Mouse (Mus musculus) limb, embryonic 12.5 days (tissue): ENCODE results near the gene Esrrg. TPM values are rescaled to one million over a fixed set of nuclear protein-coding genes. Genes with fewer than 3 reads are reported as not detected.

Experiments
- ATAC-seq: fragments of 200-750 bp; cut with Nextera tagmentation; 2 replicates; pipeline ENCODE4 v1.8.0; 2017; ENCODE audit warnings: low read depth, moderate TSS enrichment; ENCODE audit not compliant: insufficient number of reproducible peaks, insufficient read depth, low FRiP score, low TSS enrichment
- H3K27ac ChIP-seq: fragments of 300-500 bp; sonication (generic); 2 replicates; pipeline ENCODE4 v1.5.1; 2016; ENCODE audit warnings: mild to moderate bottlenecking, moderate library complexity
- H3K27me3 ChIP-seq: fragments of 300-500 bp; sonication (generic); 2 replicates; pipeline ENCODE4 v1.6.1; 2016; ENCODE audit warnings: mild to moderate bottlenecking, moderate library complexity
- H3K36me3 ChIP-seq: fragments of 300-500 bp; sonication (generic); 2 replicates; pipeline ENCODE4 v1.6.1; 2016; ENCODE audit warnings: mild to moderate bottlenecking, moderate library complexity
- H3K4me1 ChIP-seq: fragments of 300-500 bp; sonication (generic); replicated peaks from 2 replicates; pipeline ENCODE4 v1.6.1; 2016
- H3K4me2 ChIP-seq: fragments of 300-500 bp; sonication (generic); 2 replicates; pipeline ENCODE4 v1.6.1; 2016; ENCODE audit warnings: mild to moderate bottlenecking, moderate library complexity
- H3K4me3 ChIP-seq: fragments of 300-500 bp; sonication (generic); replicated peaks from 2 replicates; pipeline ENCODE4 v1.5.1; 2016; ENCODE audit warnings: mild to moderate bottlenecking
- H3K9ac ChIP-seq: fragments of 300-500 bp; sonication (generic); replicated peaks from 2 replicates; pipeline ENCODE4 v1.6.1; 2016; ENCODE audit warnings: mild to moderate bottlenecking, moderate library complexity
- H3K9me3 ChIP-seq: fragments of 300-500 bp; sonication (generic); 2 replicates; pipeline ENCODE4 v1.6.1; 2016; ENCODE audit warnings: mild to moderate bottlenecking, moderate library complexity
- WGBS: fragments of 180-500 bp; shearing (Covaris S2); methylation state at CpG from one replicate; pipeline ENCODE4 v1.1.7; 2016; 5-methylcytosine and 5-hydroxymethylcytosine counted together
- polyA plus RNA-seq: library from polyadenylated mRNA; unstranded; fragments of >200 nt; fragmentation: Nextera tagmentation; extraction: Ambion mirVana; gene quantifications from 2 replicates; pipeline ENCODE4 v1.2.1, GENCODE M21; 2016

Gene Esrrg
- polyA plus RNA-seq = 1.6 and 1.9 TPM in 2 replicates

DNA sequence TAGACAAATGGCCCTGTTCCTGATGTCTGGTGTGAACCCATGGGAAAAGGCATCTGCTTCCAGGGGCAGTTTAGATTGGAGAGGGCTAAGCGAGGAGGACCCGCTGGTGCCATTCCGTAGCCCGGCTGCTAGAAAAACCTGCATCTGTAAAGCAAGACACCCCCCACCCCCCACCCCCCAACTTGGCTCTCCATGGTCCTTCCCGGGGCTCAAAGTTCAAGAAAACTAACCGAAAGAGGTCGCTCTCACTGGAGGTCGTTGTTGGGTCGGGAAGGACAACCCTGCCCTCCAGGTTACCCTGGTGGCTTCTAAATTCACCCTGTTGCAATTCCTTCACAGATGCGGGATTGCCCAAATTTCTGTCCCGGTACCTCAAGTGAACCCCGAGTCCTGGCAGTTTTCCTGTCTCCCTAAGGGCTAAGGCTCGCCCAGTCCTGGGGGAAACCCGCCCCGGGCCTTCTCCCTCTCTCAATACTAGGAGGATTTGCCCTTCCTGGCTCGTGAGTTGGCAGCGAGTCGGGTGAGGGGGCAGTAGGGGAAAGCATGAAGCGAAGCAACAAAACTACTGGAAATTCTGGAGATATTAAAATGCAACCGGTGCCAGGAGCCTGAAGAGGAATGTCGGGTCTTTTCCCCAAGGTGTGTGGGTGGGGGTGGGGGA is at the start of gene Esrrg:
Gene Esrrg (plus strand): TSS at position 531 of the 661 bp plus-strand sequence.
- Histone ChIP-seq H3K4me1 (peaks cover 59% of the 10 kb centered on the region), H3K4me2 (peak within 1 kb of the TSS; percentile 87), H3K4me3 (peak within 1 kb of the TSS; percentile 46), H3K9me3 (no peaks in the 10 kb centered on the region), H3K27ac (no peak within 1 kb of the TSS), H3K36me3 (no peaks in the 10 kb centered on the region), H3K9ac (peak within 1 kb of the TSS; percentile 54), H3K27me3 (peaks cover 91% of the 10 kb centered on the region)
- 1% methylated on average over 21 of the region's 21 CpGs for WGBS
- ATAC-seq = no peak

- H3K4me2 ChIP-seq = no peak overlapping the region
- H3K36me3 ChIP-seq = no peaks in the 10 kb centered on the region
- no peak overlapping the region for H3K4me3 ChIP-seq
- H3K9ac ChIP-seq = no peak overlapping the region
- H3K27me3 ChIP-seq = no peaks in the 10 kb centered on the region
- H3K9me3 ChIP-seq = no peaks in the 10 kb centered on the region
- no peak for ATAC-seq
- H3K27ac ChIP-seq = no peak overlapping the region
- H3K4me1 ChIP-seq = no peaks in the 10 kb centered on the region
Observed at GRCm38 (mm10) chr1:187583982-187584381, 24.6 kb upstream of the Esrrg start.

- ATAC-seq = no peak
- Histone ChIP-seq H3K9ac (no peak overlapping the region), H3K36me3 (no peaks in the 10 kb centered on the region), H3K4me2 (no peak overlapping the region), H3K27ac (no peak overlapping the region), H3K4me1 (no peaks in the 10 kb centered on the region), H3K27me3 (no peaks in the 10 kb centered on the region), H3K4me3 (no peak overlapping the region), H3K9me3 (no peaks in the 10 kb centered on the region)
- WGBS = 82% methylated on average over 8 of the region's 8 CpGs
Observed at GRCm38 (mm10) chr1:187586541-187587075, 22.0 kb upstream of the Esrrg start.

GRCm38 (mm10) chr1:187602942-187603341 is 5.6 kb upstream of the Esrrg start:
- 51% methylated on average over 2 of the region's 2 CpGs for WGBS
- peaks cover 53% of the 10 kb centered on the region for H3K27me3 ChIP-seq

GRCm38 (mm10) chr1:187604063-187604484 is 4.5 kb upstream of the Esrrg start:
- no peak overlapping the region for H3K27ac ChIP-seq
- H3K4me3 ChIP-seq = 0 out of 2 replicates have a peak overlapping the region, but pooled peaks have one; percentile 9
- H3K4me2 ChIP-seq = peak overlapping the region; percentile 52
- ATAC-seq = no peak
- under 1% methylated on average over 11 of the region's 11 CpGs for WGBS
- peaks cover 50% of the 10 kb centered on the region for H3K4me1 ChIP-seq
- no peaks in the 10 kb centered on the region for H3K36me3 ChIP-seq
- 0 out of 2 replicates have a peak, but pooled peaks cover 6% of the 10 kb centered on the region for H3K9me3 ChIP-seq
- H3K27me3 ChIP-seq = peaks cover 64% of the 10 kb centered on the region
- no peak overlapping the region for H3K9ac ChIP-seq

More at GRCm38 (mm10) chr1:187602942-187603341, 5.6 kb upstream of the Esrrg start:
- H3K4me2 ChIP-seq = no peak overlapping the region
- 0 out of 2 replicates have a peak, but pooled peaks cover 6% of the 10 kb centered on the region for H3K9me3 ChIP-seq
- ATAC-seq = no peak
- no peak overlapping the region for H3K27ac ChIP-seq
- no peak overlapping the region for H3K4me3 ChIP-seq
- H3K9ac ChIP-seq = no peak overlapping the region
- H3K4me1 ChIP-seq = peaks cover 40% of the 10 kb centered on the region
- no peaks in the 10 kb centered on the region for H3K36me3 ChIP-seq

DNA sequence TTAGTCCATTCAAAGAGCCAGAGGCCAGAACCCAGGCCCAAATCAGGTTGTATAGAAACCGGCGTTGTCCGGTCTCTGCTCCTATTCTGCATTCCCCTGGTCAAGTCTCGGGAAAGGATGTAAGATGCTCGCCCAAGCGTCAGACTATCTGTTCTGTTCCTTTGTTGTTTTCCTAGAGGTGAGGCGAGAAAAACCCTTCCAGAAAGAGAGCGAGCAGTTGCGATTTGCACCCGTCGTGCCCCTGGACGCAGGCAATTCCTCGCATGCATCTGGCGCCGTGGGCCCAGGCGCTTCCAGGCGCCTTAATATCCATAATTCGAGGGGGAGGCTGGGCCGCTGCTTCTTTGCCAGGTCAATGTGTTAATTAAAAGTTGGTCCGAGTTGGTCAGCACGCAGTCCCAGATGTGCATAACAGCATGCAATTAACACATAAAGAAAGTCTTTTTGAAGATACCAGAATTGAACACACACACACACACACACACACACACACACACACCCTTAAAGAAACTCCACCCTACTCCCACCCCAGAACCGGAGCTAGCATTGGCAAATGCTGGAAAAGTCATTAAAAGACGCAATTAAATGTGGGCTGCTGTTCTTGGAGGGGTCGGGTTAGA is 3.8 kb upstream of the Esrrg start:
- Histone ChIP-seq H3K4me3 (peak overlapping the region; percentile 26), H3K27ac (no peak overlapping the region), H3K36me3 (no peaks in the 10 kb centered on the region), H3K4me1 (peaks cover 56% of the 10 kb centered on the region), H3K9ac (no peak overlapping the region), H3K27me3 (peaks cover 71% of the 10 kb centered on the region), H3K9me3 (0 out of 2 replicates have a peak, but pooled peaks cover 6% of the 10 kb centered on the region), H3K4me2 (peak overlapping the region; percentile 52)
- WGBS = 3% methylated on average over 24 of the region's 24 CpGs
- ATAC-seq = no peak

DNA sequence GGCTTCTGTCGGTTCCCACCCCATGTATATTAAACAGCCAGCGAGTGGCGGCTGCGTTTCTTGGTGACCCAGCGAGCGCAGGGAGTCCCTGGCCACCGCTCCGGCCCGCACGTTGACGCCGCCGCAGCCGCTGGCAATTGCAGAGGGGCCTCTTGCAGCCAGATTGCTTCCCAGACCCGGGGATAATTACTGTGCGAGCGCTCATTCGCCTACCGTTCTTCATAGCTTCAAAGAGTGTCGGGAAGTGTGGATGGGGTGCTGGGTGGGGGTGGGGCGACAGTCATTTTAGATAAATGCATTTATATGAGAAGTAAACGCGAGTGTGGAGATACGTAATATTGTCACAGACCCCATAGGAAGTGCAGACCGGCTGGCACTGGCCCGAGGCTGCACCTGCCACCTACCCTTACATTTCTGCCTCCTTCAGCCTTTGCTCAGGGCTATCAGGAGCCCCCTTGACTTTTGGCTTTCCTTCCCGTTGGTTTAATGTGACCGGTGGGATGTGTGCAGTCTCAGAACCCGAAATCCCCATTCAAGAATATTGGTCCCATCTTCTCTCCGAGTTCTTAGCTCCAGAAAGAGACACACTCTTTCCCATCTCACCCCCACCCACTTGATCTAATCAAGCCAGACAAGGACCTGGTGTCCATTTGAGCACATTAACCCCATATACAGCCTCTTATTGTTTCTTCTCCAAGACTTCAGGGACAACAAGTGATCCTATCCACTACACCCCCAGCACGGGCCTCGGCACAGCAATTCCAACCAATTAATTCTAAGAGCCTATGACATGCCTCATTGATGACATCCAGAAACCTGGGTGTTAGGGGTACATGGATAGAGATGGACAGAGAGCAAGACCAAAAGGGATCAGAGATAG is 3.0 kb upstream of the Esrrg start:
- WGBS = 3% methylated on average over 32 of the region's 32 CpGs
- H3K4me2 ChIP-seq = peak overlapping the region; percentile 52
- H3K4me1 ChIP-seq = peaks cover 59% of the 10 kb centered on the region

DNA sequence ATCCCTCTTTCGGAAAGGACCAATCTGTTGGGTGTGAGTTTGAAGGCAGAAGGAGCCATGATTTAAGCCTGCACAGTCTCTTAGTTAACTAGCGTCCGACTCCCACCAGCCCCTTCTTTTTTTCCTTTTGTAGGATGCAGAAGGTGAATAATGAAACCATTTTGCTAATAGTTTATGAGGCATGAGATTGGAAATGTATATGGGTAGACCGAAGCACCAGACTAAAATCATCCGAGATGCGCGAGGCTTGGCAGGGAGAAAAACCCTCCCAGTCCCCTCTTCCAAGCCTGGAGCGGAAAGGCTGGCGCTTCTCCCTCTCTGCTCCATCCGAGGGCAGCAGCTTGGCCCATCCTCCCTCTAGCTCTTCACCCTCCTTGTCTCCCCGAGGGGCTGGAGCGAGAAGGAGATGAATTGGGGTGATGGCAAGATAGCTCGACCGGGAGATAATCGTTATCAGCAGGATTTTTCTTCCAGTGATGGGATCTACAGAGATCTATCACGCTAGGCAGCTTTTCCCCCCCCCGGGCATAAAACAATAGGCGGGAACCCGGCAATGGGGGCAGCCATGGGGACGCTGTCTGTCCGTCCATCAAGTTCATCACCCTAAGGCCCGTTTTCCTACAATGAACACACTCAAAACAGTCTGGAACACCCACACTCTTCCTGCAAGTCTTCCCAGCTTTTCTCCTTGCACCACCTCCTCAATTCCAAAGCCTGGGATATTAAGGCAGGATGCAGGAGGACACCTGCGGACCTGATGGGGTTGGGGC is 2.1 kb upstream of the Esrrg start:
- no peak overlapping the region for H3K4me2 ChIP-seq
- peaks cover 59% of the 10 kb centered on the region for H3K4me1 ChIP-seq
- 3% methylated on average over 23 of the region's 23 CpGs for WGBS
- H3K27me3 ChIP-seq = peaks cover 88% of the 10 kb centered on the region
- peak overlapping the region; percentile 3; the same call in 1 of the 2 replicates for H3K4me3 ChIP-seq
- no peak overlapping the region for H3K27ac ChIP-seq
- ATAC-seq = no peak
- no peaks in the 10 kb centered on the region for H3K36me3 ChIP-seq
- H3K9me3 ChIP-seq = no peaks in the 10 kb centered on the region
- H3K9ac ChIP-seq = no peak overlapping the region

More for the DNA sequence above, 3.0 kb upstream of the Esrrg start:
- no peak overlapping the region for H3K9ac ChIP-seq
- ATAC-seq = no peak
- H3K36me3 ChIP-seq = no peaks in the 10 kb centered on the region
- H3K9me3 ChIP-seq = 0 out of 2 replicates have a peak, but pooled peaks cover 6% of the 10 kb centered on the region
- H3K4me3 ChIP-seq = peak overlapping the region; percentile 26
- H3K27ac ChIP-seq = no peak overlapping the region
- H3K27me3 ChIP-seq = peaks cover 80% of the 10 kb centered on the region

DNA sequence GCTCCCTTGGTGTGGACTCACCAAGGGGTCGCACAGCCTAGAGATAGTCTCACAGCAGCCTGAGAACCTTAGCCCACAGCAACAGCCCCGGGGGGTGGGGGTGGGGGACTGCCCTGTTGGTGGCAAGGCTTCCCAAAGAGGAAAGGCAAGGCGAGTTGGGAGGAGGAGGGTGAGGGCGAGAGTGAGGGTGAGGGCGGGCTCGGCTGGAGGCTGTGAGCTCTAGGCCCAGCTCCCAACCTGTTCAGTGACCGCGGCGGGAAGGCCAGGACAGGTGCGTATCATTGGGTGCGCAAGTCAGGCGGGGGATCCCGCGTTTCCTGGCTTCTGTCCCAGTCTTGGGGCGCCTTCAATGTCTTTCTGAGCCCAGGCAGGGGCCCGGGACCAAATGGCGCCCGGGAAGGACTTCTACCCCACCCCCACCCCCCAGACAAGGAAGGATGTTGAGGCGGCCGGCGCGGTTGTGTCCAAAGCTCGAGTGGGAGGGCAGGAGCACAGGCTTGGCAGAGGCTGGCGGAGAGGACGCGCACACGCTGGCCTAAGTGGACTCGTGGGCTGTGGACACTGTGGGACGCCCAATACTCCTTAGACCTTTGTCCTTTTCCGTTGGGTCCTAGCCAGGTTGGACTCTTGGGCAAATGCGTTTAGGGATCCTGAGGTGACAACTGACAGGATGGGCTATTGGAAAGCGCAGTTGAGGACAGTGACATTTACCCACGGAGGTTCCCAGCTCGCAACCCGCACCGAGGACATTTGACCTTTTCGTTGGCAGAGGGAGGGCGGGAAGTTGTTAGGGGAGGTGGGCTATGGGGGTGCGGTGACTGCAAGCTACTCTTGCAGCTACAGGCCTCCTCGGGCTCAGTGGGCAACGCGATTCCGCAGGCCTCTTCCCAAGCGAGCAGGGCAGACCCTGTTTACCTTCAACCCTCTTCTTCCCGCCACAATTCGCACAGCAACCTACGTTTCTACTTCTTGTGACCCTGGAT is 1.2 kb upstream of the Esrrg start:
- Histone ChIP-seq H3K9ac (no peak overlapping the region), H3K36me3 (no peaks in the 10 kb centered on the region), H3K4me3 (peak overlapping the region; percentile 3), H3K9me3 (no peaks in the 10 kb centered on the region), H3K4me2 (peak overlapping the region; percentile 23), H3K27ac (no peak overlapping the region), H3K27me3 (peaks cover 96% of the 10 kb centered on the region), H3K4me1 (peaks cover 59% of the 10 kb centered on the region)
- WGBS = 2% methylated on average over 47 of the region's 47 CpGs
- ATAC-seq = no peak
